Mouse (Mus musculus): ENCODE results near the gene Hsbp1. TPM values are rescaled to one million over a fixed set of nuclear protein-coding genes. Genes with fewer than 3 reads are reported as not detected.

Gene Hsbp1
- polyA plus RNA-seq, 1 experiment, result 94.0 TPM

DNA sequence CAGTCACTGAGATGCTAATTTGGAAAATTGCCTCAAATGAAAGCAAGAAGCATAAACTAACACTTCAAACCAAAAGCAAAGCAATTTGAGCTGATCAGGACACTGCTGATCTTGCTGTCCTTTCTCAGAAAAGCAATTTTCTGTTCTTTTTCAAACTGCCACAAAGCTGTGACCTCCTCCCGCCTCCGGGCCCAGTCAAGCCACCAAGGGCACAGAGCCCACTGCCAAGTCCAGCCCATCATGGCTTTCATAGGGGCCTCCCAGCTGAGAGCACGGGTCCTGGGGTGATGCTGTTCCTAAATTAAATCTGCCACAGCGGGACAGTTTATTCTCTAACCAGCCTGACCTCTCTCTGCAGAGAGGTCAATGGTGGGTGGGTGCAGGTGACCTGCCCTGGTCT lies 4.7 kb upstream of the Hsbp1 start:
- 77% methylated on average over 4 of the region's 4 CpGs for WGBS
- Histone ChIP-seq H3K4me3 (ENCODE audit: low read depth, low read length) (no peak overlapping the region), H3K36me3 (ENCODE audit: control insufficient read depth, insufficient read depth, low read length) (no peaks in the 10 kb centered on the region), H3K27ac (ENCODE audit: insufficient read depth, low read depth, low read length) (no peak overlapping the region), H3K27me3 (ENCODE audit: control insufficient read depth, insufficient read depth, low read length) (no peaks in the 10 kb centered on the region), H3K4me1 (ENCODE audit: control insufficient read depth, insufficient read depth, insufficient read length, low read length) (no peaks in the 10 kb centered on the region)
- TF ChIP-seq CTCF (IDR thresholded peaks at IDR 0.05; ENCODE audit: extremely low read depth, insufficient read length, insufficient replicate concordance, low read depth, low read length), result no peak
- no peak for TF ChIP-seq POLR2A (IDR thresholded peaks at IDR 0.05; ENCODE audit: low read depth, low read length)

DNA sequence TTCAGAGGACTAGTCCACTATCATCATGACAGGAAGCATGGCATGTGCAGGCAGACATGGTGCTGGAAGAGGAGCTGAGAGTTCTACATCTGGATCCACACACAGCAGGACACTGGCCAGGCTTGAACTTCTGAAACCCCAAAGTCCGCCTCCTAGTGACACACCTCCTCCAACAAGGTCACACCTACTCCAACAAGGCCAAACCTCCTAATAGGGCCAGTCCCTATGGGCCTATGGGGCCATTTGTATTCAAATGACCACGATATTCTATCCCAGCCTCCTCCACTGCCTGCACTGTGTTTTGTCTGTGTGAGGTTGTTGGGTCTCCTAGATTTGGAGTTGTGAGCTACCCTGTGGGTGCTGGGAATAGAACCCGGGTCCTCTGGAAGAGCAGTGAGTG lies 682 bp upstream of the Hsbp1 start:
- H3K27me3 ChIP-seq (ENCODE audit: control insufficient read depth, insufficient read depth, low read length), result no peaks in the 10 kb centered on the region
- H3K4me1 ChIP-seq (ENCODE audit: control insufficient read depth, insufficient read depth, insufficient read length, low read length), result peaks cover 6% of the 10 kb centered on the region
- no peak for TF ChIP-seq CTCF (IDR thresholded peaks at IDR 0.05; ENCODE audit: extremely low read depth, insufficient read length, insufficient replicate concordance, low read depth, low read length)
- no peak for TF ChIP-seq POLR2A (IDR thresholded peaks at IDR 0.05; ENCODE audit: low read depth, low read length)
- H3K27ac ChIP-seq (ENCODE audit: insufficient read depth, low read depth, low read length), result no peak overlapping the region
- WGBS, result 93% methylated on average over 3 of the region's 3 CpGs
- peaks cover 18% of the 10 kb centered on the region for H3K36me3 ChIP-seq (ENCODE audit: control insufficient read depth, insufficient read depth, low read length)
- no peak overlapping the region for H3K4me3 ChIP-seq (ENCODE audit: low read depth, low read length)

DNA sequence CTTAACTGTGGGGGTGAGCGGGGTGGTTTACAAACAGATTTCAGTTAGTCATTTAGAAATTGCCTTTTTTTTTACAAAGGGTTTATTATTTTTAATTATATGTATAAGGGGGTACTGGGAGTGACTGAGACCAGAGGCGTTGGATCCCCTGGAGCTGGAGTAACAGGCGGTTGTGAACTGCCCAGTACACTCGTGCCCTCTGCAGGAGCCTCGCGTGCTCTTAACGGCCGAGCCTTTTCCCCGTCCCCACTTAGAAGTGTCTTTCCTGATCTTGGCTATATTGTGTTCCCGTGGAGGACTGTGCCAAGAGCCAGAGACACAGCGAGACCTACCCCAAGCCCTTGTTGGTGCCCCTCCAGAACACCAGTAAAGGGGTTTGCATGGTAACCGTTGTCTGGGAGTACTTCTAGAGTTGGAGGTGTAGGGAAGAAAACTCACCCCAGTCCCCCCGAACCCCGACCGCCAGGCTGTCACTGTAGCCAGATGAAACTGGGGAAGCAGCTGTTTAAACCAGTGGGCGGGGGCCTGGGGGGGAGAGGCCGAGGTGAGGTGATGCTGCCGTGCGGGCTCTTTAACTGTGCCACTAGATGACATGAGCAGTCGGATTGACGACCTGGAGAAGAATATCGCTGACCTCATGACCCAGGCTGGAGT lies 868 bp downstream of the Hsbp1 start:
- 41% methylated on average over 22 of the region's 22 CpGs for WGBS
- TF ChIP-seq POLR2A (IDR thresholded peaks at IDR 0.05; ENCODE audit: low read depth, low read length) (no peak), CTCF (IDR thresholded peaks at IDR 0.05; ENCODE audit: extremely low read depth, insufficient read length, insufficient replicate concordance, low read depth, low read length) (no peak)
- Histone ChIP-seq H3K27ac (ENCODE audit: insufficient read depth, low read depth, low read length) (no peak overlapping the region), H3K4me1 (ENCODE audit: control insufficient read depth, insufficient read depth, insufficient read length, low read length) (peaks cover 6% of the 10 kb centered on the region), H3K4me3 (ENCODE audit: low read depth, low read length) (peak overlapping the region; percentile 81), H3K36me3 (ENCODE audit: control insufficient read depth, insufficient read depth, low read length) (peaks cover 26% of the 10 kb centered on the region), H3K27me3 (ENCODE audit: control insufficient read depth, insufficient read depth, low read length) (no peaks in the 10 kb centered on the region)

GRCm38 (mm10) chr8:119345683-119346075 lies 1.4 kb downstream of the Hsbp1 start:
- Histone ChIP-seq H3K4me3 (ENCODE audit: low read depth, low read length) (peak overlapping the region; percentile 81; the same call in 1 of the 2 replicates), H3K27me3 (ENCODE audit: control insufficient read depth, insufficient read depth, low read length) (no peaks in the 10 kb centered on the region), H3K4me1 (ENCODE audit: control insufficient read depth, insufficient read depth, insufficient read length, low read length) (peaks cover 8% of the 10 kb centered on the region), H3K27ac (ENCODE audit: insufficient read depth, low read depth, low read length) (no peak overlapping the region), H3K36me3 (ENCODE audit: control insufficient read depth, insufficient read depth, low read length) (peaks cover 26% of the 10 kb centered on the region)
- WGBS, result 85% methylated on average over 15 of the region's 15 CpGs
- no peak for TF ChIP-seq CTCF (IDR thresholded peaks at IDR 0.05; ENCODE audit: extremely low read depth, insufficient read length, insufficient replicate concordance, low read depth, low read length)
- no peak for TF ChIP-seq POLR2A (IDR thresholded peaks at IDR 0.05; ENCODE audit: low read depth, low read length)

GRCm38 (mm10) chr8:119351647-119352046 lies 7.4 kb downstream of the Hsbp1 start:
- Histone ChIP-seq H3K27me3 (ENCODE audit: control insufficient read depth, insufficient read depth, low read length) (no peaks in the 10 kb centered on the region), H3K4me1 (ENCODE audit: control insufficient read depth, insufficient read depth, insufficient read length, low read length) (peaks cover 2% of the 10 kb centered on the region), H3K4me3 (ENCODE audit: low read depth, low read length) (no peak overlapping the region), H3K27ac (ENCODE audit: insufficient read depth, low read depth, low read length) (no peak overlapping the region), H3K36me3 (ENCODE audit: control insufficient read depth, insufficient read depth, low read length) (peaks cover 26% of the 10 kb centered on the region)
- TF ChIP-seq CTCF (IDR thresholded peaks at IDR 0.05; ENCODE audit: extremely low read depth, insufficient read length, insufficient replicate concordance, low read depth, low read length), result no peak
- TF ChIP-seq POLR2A (IDR thresholded peaks at IDR 0.05; ENCODE audit: low read depth, low read length), result no peak
- 93% methylated on average over 19 of the region's 19 CpGs for WGBS

GRCm38 (mm10) chr8:119352977-119353658 lies 8.8 kb downstream of the Hsbp1 start:
- H3K4me3 ChIP-seq (ENCODE audit: low read depth, low read length), result no peak overlapping the region
- peaks cover 2% of the 10 kb centered on the region for H3K4me1 ChIP-seq (ENCODE audit: control insufficient read depth, insufficient read depth, insufficient read length, low read length)
- no peak for TF ChIP-seq POLR2A (IDR thresholded peaks at IDR 0.05; ENCODE audit: low read depth, low read length)
- no peak for TF ChIP-seq CTCF (IDR thresholded peaks at IDR 0.05; ENCODE audit: extremely low read depth, insufficient read length, insufficient replicate concordance, low read depth, low read length)
- no peak overlapping the region for H3K27ac ChIP-seq (ENCODE audit: insufficient read depth, low read depth, low read length)
- H3K36me3 ChIP-seq (ENCODE audit: control insufficient read depth, insufficient read depth, low read length), result peaks cover 14% of the 10 kb centered on the region
- H3K27me3 ChIP-seq (ENCODE audit: control insufficient read depth, insufficient read depth, low read length), result no peaks in the 10 kb centered on the region
- WGBS, result 65% methylated on average over 10 of the region's 10 CpGs

DNA sequence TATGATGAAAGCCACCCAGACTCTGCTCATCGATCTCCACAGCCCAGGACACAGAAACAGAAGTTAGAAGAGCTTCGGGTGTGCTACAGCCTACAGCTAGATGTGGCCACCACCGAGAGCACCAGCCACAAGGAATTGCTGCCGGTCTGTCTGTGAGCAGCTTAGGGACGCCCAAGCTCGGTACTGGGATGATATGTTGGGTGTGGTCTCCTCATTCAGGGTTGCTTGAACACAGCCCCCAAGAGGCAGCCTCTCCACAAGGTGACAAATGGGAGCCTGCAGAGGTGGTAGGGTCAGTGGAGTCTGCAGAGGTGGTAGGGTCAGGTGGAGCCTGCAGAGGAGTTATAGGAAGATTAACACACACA lies 9.4 kb downstream of the Hsbp1 start:
- no peak overlapping the region for H3K4me3 ChIP-seq (ENCODE audit: low read depth, low read length)
- H3K36me3 ChIP-seq (ENCODE audit: control insufficient read depth, insufficient read depth, low read length), result peaks cover 11% of the 10 kb centered on the region
- TF ChIP-seq POLR2A (IDR thresholded peaks at IDR 0.05; ENCODE audit: low read depth, low read length) (no peak), CTCF (IDR thresholded peaks at IDR 0.05; ENCODE audit: extremely low read depth, insufficient read length, insufficient replicate concordance, low read depth, low read length) (no peak)
- H3K27ac ChIP-seq (ENCODE audit: insufficient read depth, low read depth, low read length), result no peak overlapping the region
- 78% methylated on average over 6 of the region's 6 CpGs for WGBS
- peaks cover 2% of the 10 kb centered on the region for H3K4me1 ChIP-seq (ENCODE audit: control insufficient read depth, insufficient read depth, insufficient read length, low read length)
- H3K27me3 ChIP-seq (ENCODE audit: control insufficient read depth, insufficient read depth, low read length), result no peaks in the 10 kb centered on the region

Measured in small intestine, adult 2 months (tissue).